Mouse (Mus musculus) cerebellum, postnatal 14 days (tissue): ENCODE measurements around the gene Sirt4.
A peak's percentile ranks its signal among the peaks of the same experiment; 100 is the strongest.
"Not testable (repeated sequence)": the region's sequence is repeated elsewhere in the genome, so short reads cannot be mapped to it uniquely, and the experiment has no call there.

Experiments used
- DNase-seq, 2 experiments: peaks; one replicate each; pipeline ENCODE4 v3.0.0; 2021; ENCODE audit warnings: mixed read lengths in 2 of 2

Gene Sirt4

DNA sequence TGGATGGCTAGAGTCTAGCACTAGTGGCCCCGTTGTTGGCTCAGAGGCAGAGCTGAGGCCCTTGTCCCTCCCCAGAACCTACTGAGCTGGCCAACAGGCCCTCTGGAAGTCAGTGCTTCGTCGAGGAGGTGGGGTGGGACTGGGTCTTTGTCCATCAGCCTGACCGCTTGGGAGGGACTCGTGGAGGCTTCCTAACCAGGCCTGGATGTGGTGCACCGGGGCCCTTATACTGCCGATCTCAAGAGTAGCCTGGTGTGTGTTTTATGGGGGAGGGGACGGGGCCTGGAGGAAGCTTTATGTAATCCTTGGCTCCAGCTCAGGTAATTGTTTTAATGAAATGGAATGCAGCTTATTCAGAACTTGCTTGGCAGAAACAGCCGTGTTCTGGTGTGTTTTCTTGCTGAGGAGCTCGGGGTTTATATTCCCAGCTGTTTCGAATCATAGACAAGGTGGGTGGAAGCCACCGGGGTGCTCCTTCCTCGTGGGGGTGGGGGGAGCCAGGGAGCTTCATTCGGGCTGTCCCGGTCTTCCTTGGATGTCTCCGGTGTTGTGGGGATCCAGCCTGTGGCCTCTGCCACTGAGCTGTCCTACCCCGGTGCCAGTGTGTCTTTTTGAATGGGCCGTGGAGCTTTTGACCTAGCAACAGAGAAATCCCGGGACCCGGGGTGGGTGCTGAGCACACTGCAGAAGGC lies 30.5 kb upstream of the Sirt4 start:
- DNase-seq: no peak

DNA sequence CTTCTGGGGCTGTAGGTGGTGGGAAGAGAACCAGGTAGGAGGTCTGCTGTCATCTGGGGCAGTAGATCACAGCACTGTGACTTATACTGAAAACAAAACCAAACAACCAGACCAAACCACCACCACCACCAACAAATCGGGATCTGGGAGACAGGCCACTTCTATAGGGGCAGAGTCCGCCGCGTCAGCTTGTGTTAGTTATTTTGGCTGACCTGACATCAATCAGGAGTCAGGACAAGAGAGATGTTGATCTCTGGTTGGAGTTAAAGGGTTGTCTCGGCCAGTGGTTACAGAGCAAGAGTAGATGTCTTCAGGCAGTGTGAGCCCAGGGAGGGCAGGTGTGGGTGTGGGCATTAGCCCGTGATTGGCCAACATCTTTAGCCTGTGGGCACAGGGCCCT lies 29.8 kb upstream of the Sirt4 start:
- no peak for DNase-seq

DNA sequence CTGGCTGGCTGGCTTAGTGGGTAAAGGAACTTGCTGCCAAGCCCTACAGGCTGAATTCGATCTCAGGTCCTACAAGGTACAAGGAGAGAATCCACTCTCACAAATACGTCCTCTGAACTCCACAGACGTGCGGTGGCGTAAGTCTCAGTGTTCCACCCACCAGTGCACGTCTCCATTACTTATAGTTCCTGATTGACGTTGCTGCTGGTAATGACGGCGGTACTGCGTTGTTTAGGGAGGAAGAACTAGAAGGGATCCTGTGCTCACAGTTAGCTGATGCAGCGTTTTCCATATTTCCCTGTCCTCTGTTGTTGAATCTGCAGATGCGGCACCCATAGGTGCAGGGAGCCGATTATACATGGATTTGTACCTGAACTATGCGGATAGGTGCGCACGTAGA lies 29.2 kb upstream of the Sirt4 start:
- DNase-seq: no peak

DNA sequence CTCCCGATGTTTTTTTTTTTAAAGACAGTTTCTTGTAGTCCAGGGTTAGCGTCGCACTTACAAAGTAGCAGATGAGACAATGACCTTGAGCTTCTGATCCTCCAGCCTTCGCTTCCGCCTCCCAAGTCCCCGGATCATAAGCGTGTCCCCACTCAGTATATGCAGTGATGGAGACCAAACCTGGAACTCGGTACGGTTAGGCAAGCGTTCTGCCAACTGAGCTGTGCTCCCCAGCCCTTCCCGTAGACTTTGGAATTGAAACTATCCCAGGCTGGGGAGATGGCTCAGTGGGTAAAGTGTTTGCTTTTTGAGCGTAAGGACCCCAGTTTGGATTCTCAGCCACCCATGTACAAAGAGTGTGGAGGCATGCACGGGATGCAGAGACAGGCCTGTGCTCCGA lies 28.7 kb upstream of the Sirt4 start:
- no peak for DNase-seq

DNA sequence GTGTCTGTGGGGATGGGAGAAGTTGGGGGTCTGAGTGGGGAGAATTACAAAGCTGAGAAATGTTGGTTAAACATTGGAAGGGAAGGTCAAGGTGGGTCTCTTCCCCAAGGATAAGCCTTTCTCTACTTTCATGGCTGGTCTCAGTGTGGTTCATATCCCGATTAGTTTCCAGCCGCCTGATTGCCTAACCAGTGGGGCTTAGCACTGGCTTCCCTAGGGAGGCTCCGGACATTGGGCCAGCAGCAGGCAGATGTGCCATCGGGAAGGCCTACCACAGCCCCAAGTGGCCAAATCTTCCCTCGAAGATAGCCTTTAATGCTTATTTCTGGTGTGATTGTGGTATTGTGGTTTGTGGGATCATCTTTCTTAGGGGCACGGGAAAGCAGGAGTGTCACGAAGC lies 27.9 kb upstream of the Sirt4 start:
- DNase-seq: no peak

DNA sequence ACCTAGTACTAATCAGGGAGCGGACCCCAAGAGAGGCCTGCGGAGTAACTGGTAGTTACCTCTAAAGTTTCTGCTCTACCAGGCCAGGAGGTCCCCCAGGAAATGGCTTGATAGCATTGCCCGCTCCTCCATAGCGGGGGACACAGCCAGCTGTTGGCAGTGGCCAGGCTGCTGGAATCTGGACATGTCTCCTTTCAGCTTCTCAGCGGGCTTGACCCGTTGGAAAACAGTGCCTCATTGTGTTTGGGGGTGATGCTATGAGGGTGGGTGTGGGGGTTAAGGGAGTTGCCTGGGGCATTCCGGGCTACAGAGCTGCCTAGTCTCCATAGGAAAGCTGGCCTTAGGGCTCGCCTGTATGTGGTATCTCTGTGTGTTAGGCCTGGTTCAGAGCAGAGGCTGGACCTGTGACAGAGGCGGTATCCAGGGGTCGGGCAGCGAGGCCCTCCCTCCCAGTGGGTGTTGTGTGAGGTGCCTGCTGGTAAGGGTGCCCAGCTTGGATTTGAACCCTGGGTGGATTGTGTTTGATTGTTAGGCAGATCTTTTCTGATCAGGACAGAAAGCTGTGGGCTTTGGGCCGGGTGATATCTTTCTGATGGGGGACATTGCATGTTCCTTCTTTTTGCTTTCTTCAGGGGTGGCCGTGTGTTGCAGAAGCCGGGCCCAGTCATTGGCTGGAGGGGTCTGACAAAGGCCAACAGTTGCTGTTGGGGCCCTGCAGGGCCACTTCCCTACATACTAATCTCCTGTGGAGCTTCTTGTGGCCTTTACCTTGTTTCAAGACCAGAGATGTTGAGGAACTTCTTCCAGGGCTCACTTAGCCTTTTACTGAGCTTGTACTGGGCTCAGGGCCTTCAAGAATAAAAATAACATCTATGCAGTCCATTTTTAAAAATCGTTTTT lies 25.5 kb upstream of the Sirt4 start:
- no peak for DNase-seq

DNA sequence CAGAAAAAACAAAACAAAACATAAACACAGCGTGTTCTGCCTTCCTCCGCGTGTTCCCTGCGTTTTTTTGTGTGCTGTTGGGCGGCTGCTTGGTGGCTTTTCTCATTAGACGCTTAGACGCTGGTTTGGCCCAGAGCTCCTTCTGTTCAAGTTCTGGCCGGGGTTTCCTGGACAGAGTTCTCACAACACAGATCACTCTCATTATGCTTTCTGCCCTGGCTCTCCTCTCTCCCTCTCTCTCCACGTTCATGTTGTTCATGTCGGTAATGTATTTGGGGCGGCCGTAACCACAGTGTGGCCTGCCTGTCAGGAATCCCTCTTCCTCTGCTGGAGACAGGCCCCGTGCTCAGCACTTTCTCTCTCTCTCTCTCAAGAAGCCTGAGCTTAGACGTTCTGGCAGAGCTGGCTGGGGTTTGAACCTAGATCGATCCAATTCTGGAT lies 24.8 kb upstream of the Sirt4 start:
- peak in 1 of 2 experiments; percentile 49 for DNase-seq

DNA sequence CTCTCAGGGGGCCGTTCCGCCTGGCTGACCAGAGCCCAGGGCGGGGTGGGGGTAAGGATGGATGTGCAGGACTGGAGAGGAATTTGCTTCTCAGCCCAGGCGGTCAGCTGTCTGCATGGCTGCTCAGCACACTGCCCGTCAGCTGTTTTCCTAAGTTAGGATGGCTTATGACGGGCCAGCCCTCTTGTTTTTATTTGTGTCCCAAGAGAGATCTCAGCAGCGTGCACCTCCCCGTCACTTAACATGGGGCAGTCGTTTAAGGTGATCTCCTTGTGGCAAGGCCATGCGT lies 24.3 kb upstream of the Sirt4 start:
- no peak for DNase-seq

DNA sequence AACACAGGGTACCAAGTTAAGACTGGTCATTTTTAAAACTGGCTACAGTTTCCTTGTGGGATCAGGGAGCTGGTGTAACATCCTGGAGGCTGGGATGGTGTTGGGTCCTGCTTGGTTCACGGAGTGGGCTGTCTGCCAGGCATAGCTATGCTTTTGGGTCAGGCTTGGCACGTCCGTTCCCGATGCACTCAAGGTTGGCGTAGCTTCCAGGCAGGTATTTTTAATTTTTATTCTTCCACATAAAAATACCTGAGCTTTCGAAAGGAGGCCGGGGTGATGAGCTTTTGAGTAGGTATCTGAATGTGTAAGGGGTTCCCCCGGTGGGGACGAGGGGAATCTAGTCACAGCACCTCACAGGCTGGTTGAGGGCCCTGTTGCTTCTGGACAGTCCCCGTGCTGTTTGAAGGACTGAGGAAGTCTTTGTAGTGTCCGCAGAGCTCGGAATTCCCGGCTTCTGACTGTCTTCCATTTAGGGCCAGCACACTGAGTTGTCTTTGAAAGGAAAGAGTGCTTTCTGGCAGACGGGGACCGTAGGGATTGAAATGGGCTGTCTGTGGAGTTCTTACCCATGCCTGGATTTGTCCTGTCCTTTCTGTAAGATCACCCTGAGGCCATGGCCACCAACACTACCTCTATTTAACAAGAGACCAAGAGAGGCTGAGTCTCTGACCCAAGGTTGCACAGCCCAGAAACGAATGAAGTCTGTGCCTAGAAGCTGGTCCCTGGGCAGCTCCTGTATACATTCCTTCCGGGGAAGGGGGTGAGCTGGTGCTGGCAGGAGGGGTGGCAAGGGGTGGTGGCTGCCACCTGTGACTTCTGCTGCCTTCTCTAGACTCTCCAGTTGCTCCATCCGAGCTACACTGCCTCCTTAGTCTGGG lies 23.7 kb upstream of the Sirt4 start:
- DNase-seq: peak; percentile 80 to 82

DNA sequence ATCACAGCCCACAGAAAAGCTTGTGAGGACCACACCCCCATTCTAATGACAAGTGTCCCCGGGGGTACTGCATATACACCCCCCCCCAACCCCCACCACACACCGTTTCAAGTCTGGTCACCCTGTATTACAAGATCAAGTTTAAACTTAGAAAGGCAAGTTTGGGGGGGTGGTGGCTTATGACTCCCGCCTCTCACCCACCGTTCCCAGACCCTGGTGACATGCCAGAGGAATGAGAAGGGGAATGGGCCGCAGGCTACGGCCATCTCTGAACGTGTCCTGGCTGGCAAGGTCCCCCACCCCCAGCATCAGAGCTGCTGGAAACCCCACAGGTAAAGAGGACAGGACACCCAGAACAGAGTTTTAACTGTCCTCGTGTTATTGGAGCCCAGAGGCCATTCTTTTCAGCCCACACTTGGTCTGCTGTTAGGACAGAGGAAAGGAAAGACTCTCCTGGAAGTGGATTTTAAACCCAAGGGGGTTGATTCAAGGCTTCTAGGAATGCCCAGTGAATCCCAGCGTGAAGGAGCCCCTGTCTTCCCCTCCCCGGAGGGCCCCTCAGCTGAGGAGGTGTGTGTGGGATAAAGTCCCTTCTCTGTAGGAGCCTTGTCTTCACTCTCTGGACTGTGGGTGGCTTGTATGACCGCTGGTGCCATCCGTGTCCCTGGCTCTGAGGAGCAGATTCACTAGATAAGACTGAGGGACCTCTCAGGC lies 22.9 kb upstream of the Sirt4 start:
- DNase-seq: no peak

DNA sequence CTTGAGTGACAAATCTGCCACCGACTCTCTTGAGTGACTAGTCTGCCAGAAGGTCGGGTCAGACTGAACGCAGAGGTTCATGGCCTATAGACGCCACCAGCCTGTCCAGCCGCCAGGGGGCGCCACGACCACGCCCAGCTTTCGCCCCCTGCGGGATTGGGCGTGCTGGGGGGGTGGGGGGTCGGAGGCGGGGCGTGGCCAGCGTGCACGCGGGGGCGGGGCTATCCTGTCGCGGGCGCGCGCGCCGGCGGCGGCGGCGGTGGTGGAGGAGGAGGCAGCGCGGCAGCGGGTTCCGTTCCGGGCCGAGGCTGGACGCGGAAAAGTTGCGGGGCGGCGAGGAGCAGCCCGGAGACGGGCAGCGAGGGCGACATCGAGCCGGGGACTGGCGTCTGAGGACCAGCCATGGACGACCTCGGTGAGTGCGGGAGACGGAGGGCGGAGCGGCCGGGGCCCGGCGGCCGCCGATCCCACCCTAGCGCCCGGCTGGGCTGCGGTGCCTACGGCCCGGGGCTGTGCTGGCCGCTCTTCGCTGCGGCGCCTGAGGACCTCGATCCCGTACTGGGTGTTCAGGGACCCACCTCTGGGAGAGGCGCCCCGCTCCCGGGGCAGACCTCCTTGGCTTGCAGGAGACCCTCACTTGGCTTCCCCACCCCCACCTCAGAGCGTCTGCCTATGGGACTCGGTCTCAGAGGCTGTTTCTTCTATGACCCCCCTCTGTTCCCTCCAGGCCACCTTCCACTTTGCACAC lies 22.1 kb upstream of the Sirt4 start, which contains the start of gene Pxn:
Gene Pxn (plus strand): TSS at position 223 of the 748 bp plus-strand sequence.
- DNase-seq: peak; percentile 97 to 98

DNA sequence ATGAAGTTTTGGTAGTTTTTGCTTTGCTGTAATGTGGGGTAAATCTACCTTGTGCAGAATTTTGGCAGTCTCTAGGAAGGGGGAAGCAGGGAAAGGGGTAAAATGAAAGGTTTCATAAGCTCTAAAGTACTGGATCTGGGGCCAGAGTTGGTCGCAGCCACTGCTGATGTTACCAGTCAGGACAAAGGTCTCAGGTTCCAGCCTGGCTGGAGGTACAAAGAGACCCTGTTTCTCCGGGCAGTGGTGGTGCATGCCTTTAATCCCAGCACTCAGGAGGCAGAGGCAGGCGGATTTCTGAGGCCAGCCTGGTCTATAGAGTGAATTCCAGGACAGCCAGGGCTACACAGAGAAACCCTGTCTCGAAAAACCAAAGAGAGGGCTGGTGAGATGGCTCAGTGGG lies 21.1 kb upstream of the Sirt4 start:
- not testable (repeated sequence) for DNase-seq

DNA sequence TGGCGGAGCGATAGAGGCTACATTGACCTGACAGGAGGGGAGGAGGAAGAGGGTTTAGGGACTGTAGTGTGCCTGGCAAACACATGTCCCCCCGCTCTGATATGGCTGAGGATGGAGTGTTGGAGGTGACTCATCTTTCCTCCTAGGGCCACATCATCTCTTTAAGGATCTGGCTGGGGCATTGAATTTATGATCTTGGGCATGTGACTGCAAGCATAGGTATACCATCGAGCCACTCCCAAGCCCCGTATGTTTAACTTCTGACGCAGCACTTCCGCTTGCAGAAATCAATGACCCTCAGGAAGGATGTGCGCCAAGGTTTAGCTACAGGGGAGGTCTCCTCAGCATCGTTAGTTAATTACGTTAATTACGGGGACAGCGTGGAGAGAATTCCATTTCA lies 18.5 kb upstream of the Sirt4 start:
- no peak for DNase-seq

DNA sequence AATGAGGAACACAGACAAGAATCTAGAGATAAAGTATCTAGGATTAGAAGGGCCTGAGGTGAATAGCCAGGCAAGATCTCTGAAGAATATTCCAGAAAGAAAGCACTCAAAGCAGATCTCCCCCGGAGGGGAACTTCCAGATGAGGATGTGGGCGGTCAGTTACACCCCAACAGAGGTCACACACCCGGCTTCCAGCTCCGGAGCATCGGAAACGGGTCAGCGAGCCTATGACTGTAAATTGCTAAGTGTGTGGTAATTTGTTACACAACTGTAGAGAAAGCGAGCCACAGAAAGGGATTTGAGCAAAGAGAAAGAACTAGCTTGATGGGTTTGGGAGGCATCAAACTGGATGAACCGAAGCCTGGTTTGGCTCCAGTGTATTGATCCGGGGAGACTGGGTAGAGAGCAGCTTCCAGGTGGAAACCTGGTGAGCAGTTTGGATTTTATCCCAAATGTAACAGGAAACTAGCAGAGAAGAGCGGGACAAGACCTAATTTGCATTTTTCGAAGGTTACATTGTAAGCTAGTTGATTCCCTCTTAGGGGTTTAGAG lies 15.9 kb upstream of the Sirt4 start:
- no peak for DNase-seq

DNA sequence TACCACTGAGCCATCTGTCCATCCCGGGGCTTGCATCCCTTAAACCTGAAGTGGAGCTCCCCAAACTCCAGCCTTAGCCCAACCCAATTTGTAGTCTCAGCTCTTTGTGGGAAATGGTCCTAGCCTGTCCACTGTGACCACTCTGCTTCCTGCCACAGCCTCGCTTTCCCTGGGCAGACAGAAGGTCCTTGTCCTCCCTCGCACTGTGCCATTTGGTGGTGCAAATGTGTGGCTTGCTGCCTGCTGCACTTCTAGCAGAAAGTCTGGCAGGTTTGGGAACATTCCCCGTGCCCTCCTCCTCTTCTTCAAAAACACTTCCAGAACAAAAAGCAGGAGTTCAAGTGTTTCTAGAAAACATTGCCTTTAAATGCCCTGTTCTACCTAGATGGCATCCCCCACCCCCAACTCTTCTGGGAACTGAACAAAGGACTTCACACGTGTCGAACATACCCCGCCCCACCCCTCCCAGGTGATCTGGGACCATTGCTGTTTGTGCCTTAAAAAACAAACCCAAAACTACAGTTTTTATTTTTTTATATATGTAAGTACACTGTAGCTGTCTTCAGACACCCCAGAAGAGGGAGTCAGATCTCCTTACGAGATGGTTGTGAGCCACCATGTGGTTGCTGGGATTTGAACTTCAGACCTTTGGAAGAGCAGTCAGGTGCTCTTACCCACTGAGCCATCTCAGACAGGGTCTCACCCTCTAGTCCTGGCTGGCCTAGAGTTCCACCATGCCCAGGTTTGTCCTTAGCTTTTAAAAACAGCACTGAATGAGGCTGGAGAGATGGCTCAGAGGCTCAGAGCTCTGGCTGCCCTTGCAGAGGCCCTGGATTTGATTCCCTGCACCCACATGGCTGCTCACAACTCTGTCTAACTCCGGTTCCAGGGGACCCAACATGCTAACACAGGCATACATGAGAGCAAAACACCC lies 14.0 kb upstream of the Sirt4 start:
- DNase-seq: no peak

DNA sequence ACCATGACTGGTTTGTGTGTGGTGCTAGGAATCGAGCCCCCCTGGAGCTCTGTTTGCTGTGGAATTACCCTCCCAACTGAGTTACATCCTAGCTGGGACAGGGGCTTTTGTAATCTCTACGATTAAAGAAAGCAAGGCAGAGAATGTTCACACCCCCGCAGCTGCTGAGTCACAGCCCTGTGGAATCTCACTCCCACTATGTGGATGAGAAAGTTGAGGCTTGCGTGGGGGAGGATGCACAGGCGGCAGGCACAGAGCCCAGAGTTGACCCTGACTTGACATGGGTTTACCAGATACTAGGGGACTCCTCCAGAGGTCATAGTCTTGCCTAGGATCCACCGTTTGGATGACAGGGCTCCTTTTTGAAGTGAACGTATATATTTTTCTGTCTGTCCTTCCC lies 12.5 kb upstream of the Sirt4 start:
- DNase-seq: no peak

DNA sequence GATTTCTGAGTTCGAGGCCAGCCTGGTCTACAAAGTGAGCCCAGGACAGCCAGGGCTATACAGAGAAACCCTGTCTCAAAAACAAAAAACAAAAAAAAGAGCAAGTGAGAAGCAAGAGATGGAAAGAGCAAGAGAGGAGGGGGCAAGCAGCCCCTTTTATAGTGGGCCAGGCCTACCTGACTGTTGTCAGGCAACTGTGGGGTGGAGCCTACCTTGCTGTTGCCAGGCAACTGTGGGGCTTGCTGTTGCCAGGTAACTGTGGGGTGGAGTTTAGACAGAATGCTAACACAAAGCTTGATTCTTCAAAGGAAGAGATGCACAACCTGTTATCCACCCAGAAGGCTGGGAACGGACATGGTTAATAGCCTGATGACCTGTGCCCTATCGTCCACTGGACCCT lies 11.1 kb upstream of the Sirt4 start:
- DNase-seq: not testable (repeated sequence)

DNA sequence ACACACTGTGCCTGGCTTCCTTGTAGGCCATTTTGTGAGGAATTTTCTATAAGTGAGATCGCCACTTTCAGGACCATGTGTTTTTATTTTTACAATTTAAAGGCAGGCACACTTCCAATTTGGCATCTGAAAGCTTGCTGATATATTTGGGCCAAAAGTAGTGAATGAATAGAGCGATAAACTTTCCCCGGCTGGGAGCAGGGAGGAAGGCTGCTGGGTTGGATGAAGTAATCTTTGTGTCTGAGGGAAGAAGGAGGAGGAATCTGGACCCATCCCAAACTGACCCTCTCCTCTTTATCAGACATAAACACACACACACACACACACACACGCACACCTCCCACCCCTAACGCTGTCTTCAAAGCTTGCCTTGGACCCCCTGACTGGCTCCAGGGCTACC lies 8.9 kb upstream of the Sirt4 start:
- DNase-seq: no peak

DNA sequence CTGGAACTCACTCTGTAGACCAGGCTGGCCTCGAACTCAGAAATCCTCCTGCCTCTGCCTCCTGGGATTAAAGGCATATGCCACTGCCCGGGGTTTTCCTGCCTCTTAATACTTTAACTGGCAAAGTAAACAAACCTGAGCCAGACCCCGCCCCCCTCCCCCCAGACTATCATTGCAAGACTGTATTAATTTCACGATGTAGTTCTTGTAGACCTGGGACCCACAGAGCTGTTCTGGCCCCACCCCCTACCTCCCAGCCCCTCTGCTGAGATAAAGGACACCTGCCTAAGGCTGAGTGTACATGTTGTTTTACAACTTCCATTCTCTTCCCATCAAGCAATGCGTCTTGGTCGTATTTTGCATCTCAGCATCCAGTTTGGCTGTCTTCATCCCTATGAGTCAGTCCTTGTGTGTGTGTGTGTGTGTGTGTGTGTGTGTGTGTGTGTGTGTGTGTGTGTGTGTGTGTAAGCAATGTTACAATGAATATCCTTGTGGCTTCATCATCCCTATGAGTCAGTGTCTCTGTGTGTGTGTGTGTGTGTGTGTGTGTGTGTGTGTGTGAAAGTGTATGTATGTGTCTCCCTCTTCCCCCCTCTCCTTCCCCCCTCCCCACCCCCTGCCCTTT lies 8.3 kb upstream of the Sirt4 start:
- DNase-seq: no peak

DNA sequence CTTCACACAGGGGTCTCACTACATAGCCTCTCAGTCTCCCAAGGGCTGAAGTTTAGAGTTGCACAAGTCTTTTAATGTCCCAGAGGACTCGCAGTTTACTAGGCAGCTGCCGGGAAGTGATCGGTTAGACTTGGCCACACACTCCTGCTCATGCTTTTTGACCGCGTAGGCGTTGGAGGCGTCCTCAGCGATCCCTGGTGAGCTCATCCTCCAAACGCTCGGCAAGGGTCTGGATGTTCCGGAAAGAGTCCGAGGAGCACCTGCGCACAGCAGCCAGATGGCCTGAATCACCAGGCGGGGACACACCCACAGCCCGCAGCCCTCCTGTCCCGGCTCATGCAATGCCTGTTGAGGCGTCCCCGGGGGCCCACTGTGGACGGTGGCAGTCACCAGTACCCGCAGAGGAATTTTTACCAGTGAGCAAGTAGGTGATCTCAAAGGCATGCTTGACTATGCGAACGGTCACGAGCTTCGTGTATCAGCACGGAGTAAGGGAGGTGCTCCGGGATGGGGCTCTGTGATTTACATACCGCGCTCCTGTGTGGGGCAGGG lies 7.3 kb upstream of the Sirt4 start:
- DNase-seq: peak in 1 of 2 experiments; percentile 48
